Mouse (Mus musculus) heart, postnatal 36 days (tissue): ENCODE data around the gene Dhdh. TPM values are rescaled to one million over a fixed set of nuclear protein-coding genes. Genes with fewer than 3 reads are reported as not detected.

Experiments
- DNase-seq, 2 experiments: peaks; one replicate each; pipeline ENCODE4 v3.0.0; 2021 to 2022
- intact Hi-C: fragments of 180-260 bp; cut with DNase I; formaldehyde crosslinking; loops from one replicate; pipeline ENCODE4 v1.15.1; 2025
- total RNA-seq, 2 experiments: library from RNA; stranded (reverse); gene quantifications; 2 replicates each; pipeline ENCODE4 v1.2.3; 2021

Dhdh gene
- total RNA-seq, 2 experiments from 2014 or later = 7.6 to 7.7 TPM

GRCm38 (mm10) chr7:45456721-45457203 is 31.8 kb downstream of the Dhdh start:
- no peak for DNase-seq
- intact Hi-C loops = no loop called here

GRCm38 (mm10) chr7:45455932-45456696 is 32.5 kb downstream of the Dhdh start:
- no peak for DNase-seq
- intact Hi-C loops = no loop called here

GRCm38 (mm10) chr7:45454971-45455370 is 33.6 kb downstream of the Dhdh start:
- no peak for DNase-seq
- intact Hi-C loops = no loop called here

GRCm38 (mm10) chr7:45451344-45451982 is 37.1 kb downstream of the Dhdh start:
- intact Hi-C loops = loop anchor here (2.0 kb wide), 1 partner anchor 109 kb away; no protein-coding TSS in a partner anchor

GRCm38 (mm10) chr7:45449974-45450373 is 38.6 kb downstream of the Dhdh start:
- intact Hi-C loops = loop anchor here (2.0 kb wide), 1 partner anchor 111 kb away; no protein-coding TSS in a partner anchor
- DNase-seq = no peak

More at GRCm38 (mm10) chr7:45451344-45451982, 37.1 kb downstream of the Dhdh start:
- peak; percentile 83 to 89 for DNase-seq

GRCm38 (mm10) chr7:45447325-45447990 is 41.1 kb downstream of the Dhdh start:
- intact Hi-C loops = no loop called here
- DNase-seq = no peak

- intact Hi-C loops = no loop called here
- DNase-seq = no peak
Observed at GRCm38 (mm10) chr7:45446589-45446988, 42.0 kb downstream of the Dhdh start.

GRCm38 (mm10) chr7:45443526-45444420 is 44.8 kb downstream of the Dhdh start:
- DNase-seq = no peak
- intact Hi-C loops = no loop called here

- no peak for DNase-seq
- intact Hi-C loops = no loop called here
Observed at GRCm38 (mm10) chr7:45437521-45438276, 50.9 kb downstream of the Dhdh start, which contains the start of gene Ruvbl2. Gene Ruvbl2, minus strand, starts transcription at chr7:45438096.

- no peak for DNase-seq
- intact Hi-C loops = no loop called here
Observed at GRCm38 (mm10) chr7:45437046-45437445, 51.6 kb downstream of the Dhdh start.

- intact Hi-C loops = no loop called here
- no peak for DNase-seq
Observed at GRCm38 (mm10) chr7:45436444-45436843, 52.2 kb downstream of the Dhdh start.

- intact Hi-C loops = no loop called here
- no peak for DNase-seq
Observed at GRCm38 (mm10) chr7:45435038-45435437, 53.6 kb downstream of the Dhdh start.

GRCm38 (mm10) chr7:45434203-45435015 is 54.2 kb downstream of the Dhdh start, which contains the start of gene Gys1:
Gene Gys1, plus strand, starts transcription at chr7:45434844.
- intact Hi-C loops = loop anchor here (5.0 kb wide), 1 partner anchor 37 kb away; the partner anchor contains the start of gene Snrnp70
- DNase-seq = peak; percentile 99 to 100

- intact Hi-C loops = loop anchor here (2.0 to 5.0 kb wide), 2 partner anchors 27 to 37 kb away; partner anchors contain the start of gene Snrnp70
- DNase-seq = no peak
Observed at GRCm38 (mm10) chr7:45433835-45434202, 54.8 kb downstream of the Dhdh start.

- DNase-seq = no peak
- intact Hi-C loops = no loop called here
Observed at GRCm38 (mm10) chr7:45426556-45426955, 62.0 kb downstream of the Dhdh start.

GRCm38 (mm10) chr7:45421194-45421593 is 67.4 kb downstream of the Dhdh start:
- intact Hi-C loops = no loop called here
- DNase-seq = no peak
